Mouse (Mus musculus) neural tube, embryonic 14.5 days (tissue): ENCODE measurements at regions not wholly inside any gene's neighbourhood (a gene's known extent, or its start where the extent isn't known, plus 50 kb on each side); places are given as distances from the start of the nearest gene placed in this dataset.

Experiments
- ATAC-seq: fragments of 200-750 bp; cut with Nextera tagmentation; 2 replicates; pipeline ENCODE4 v1.8.0; 2017; ENCODE audit warnings: low read depth, mild to moderate bottlenecking, moderate TSS enrichment, moderate library complexity
- H3K27ac ChIP-seq: fragments of 300-500 bp; sonication (generic); 2 replicates; pipeline ENCODE4 v1.5.1; 2014; ENCODE audit warnings: low read depth, mild to moderate bottlenecking, control low read depth, low read length, moderate library complexity, mixed read lengths
- H3K27me3 ChIP-seq: fragments of 300-500 bp; sonication (generic); 2 replicates; pipeline ENCODE4 v1.6.1; 2014; ENCODE audit warnings: low read length; ENCODE audit not compliant: control insufficient read depth, insufficient read depth
- H3K36me3 ChIP-seq: fragments of 300-500 bp; sonication (generic); 2 replicates; pipeline ENCODE4 v1.6.1; 2014; ENCODE audit warnings: low read length, mixed read lengths; ENCODE audit not compliant: control insufficient read depth, insufficient read depth
- H3K4me1 ChIP-seq: fragments of 300-500 bp; sonication (generic); 2 replicates; pipeline ENCODE4 v1.6.1; 2014; ENCODE audit warnings: low read length; ENCODE audit not compliant: control insufficient read depth, insufficient read depth
- H3K4me2 ChIP-seq: fragments of 300-500 bp; sonication (generic); 2 replicates; pipeline ENCODE4 v1.6.1; 2014; ENCODE audit warnings: mild to moderate bottlenecking, low read depth, low read length, control low read depth
- H3K4me3 ChIP-seq: fragments of 300-500 bp; sonication (generic); 2 replicates; pipeline ENCODE4 v1.5.1; 2014; ENCODE audit warnings: low read depth, low read length, control low read depth, mixed read lengths
- H3K9ac ChIP-seq: fragments of 300-500 bp; sonication (generic); replicated peaks from 2 replicates; pipeline ENCODE4 v1.6.1; 2014; ENCODE audit warnings: low read depth, mild to moderate bottlenecking, control low read depth, low read length, mixed read lengths
- H3K9me3 ChIP-seq: fragments of 300-500 bp; sonication (generic); 2 replicates; pipeline ENCODE4 v1.6.1; 2016; ENCODE audit warnings: low read length; ENCODE audit not compliant: control insufficient read depth
- WGBS: fragments of 180-500 bp; shearing (Covaris S2); extraction: QIAGEN DNeasy Blood & Tissue Kit; methylation state at CpG from one replicate; pipeline ENCODE4 v1.1.7; 2014; 5-methylcytosine and 5-hydroxymethylcytosine counted together

- ATAC-seq: peak; percentile 71
- H3K9me3 ChIP-seq: no peaks in the 10 kb centered on the region
- peak overlapping the region; percentile 34; the same call in 1 of the 2 replicates for H3K9ac ChIP-seq
- H3K4me1 ChIP-seq: peaks cover 15% of the 10 kb centered on the region
- WGBS: 3% methylated on average over 15 of the region's 15 CpGs
- H3K27ac ChIP-seq: peak overlapping the region; percentile 85
- no peak overlapping the region for H3K4me3 ChIP-seq
- no peaks in the 10 kb centered on the region for H3K36me3 ChIP-seq
- H3K4me2 ChIP-seq: peak overlapping the region; percentile 16; the same call in 1 of the 2 replicates
- no peaks in the 10 kb centered on the region for H3K27me3 ChIP-seq
Measured at GRCm38 (mm10) chr2:30743976-30744620, 59.4 kb downstream of the 1700001O22Rik start.

- WGBS: 37% methylated on average over 4 of the region's 4 CpGs
- Histone ChIP-seq H3K9me3 (no peaks in the 10 kb centered on the region), H3K4me2 (no peak overlapping the region), H3K4me1 (peaks cover 15% of the 10 kb centered on the region), H3K36me3 (no peaks in the 10 kb centered on the region), H3K9ac (no peak overlapping the region), H3K27me3 (no peaks in the 10 kb centered on the region), H3K27ac (peak overlapping the region; percentile 85), H3K4me3 (no peak overlapping the region)
- ATAC-seq: peak; percentile 44; the same call in 1 of the 2 replicates
Measured at GRCm38 (mm10) chr2:30743265-30743846, 60.1 kb downstream of the 1700001O22Rik start.

GRCm38 (mm10) chr2:30741450-30741849, 62.0 kb downstream of the 1700001O22Rik start:
- no peak overlapping the region for H3K27ac ChIP-seq
- no peak for ATAC-seq
- H3K36me3 ChIP-seq: no peaks in the 10 kb centered on the region
- peaks cover 21% of the 10 kb centered on the region for H3K4me1 ChIP-seq
- WGBS: 88% methylated on average over 2 of the region's 2 CpGs
- no peak overlapping the region for H3K9ac ChIP-seq
- H3K27me3 ChIP-seq: no peaks in the 10 kb centered on the region
- H3K4me2 ChIP-seq: no peak overlapping the region
- no peaks in the 10 kb centered on the region for H3K9me3 ChIP-seq
- no peak overlapping the region for H3K4me3 ChIP-seq

- H3K27me3 ChIP-seq: no peaks in the 10 kb centered on the region
- H3K9ac ChIP-seq: no peak overlapping the region
- peak overlapping the region; percentile 70 for H3K27ac ChIP-seq
- 21% methylated on average over 5 of the region's 5 CpGs for WGBS
- 0 out of 2 replicates have a peak, but pooled peaks cover 5% of the 10 kb centered on the region for H3K4me1 ChIP-seq
- no peaks in the 10 kb centered on the region for H3K36me3 ChIP-seq
- H3K4me2 ChIP-seq: no peak overlapping the region
- H3K9me3 ChIP-seq: no peaks in the 10 kb centered on the region
- peak; percentile 81; the same call in 1 of the 2 replicates for ATAC-seq
- no peak overlapping the region for H3K4me3 ChIP-seq
Measured at GRCm38 (mm10) chr2:30737759-30738158, 65.7 kb downstream of the 1700001O22Rik start.

GRCm38 (mm10) chr2:30736705-30737104, 66.8 kb downstream of the 1700001O22Rik start:
- Histone ChIP-seq H3K36me3 (no peaks in the 10 kb centered on the region), H3K9me3 (no peaks in the 10 kb centered on the region), H3K4me2 (no peak overlapping the region), H3K27me3 (no peaks in the 10 kb centered on the region), H3K4me1 (0 out of 2 replicates have a peak, but pooled peaks cover 5% of the 10 kb centered on the region), H3K4me3 (no peak overlapping the region), H3K27ac (peak overlapping the region; percentile 40), H3K9ac (no peak overlapping the region)
- 49% methylated on average over 6 of the region's 6 CpGs for WGBS
- ATAC-seq: no peak

- no peak overlapping the region for H3K4me2 ChIP-seq
- H3K4me1 ChIP-seq: 0 out of 2 replicates have a peak, but pooled peaks cover 5% of the 10 kb centered on the region
- ATAC-seq: no peak
- no peak overlapping the region for H3K9ac ChIP-seq
- no peaks in the 10 kb centered on the region for H3K27me3 ChIP-seq
- WGBS: 51% methylated on average over 2 of the region's 2 CpGs
- H3K27ac ChIP-seq: peak overlapping the region; percentile 18
- no peak overlapping the region for H3K4me3 ChIP-seq
- no peaks in the 10 kb centered on the region for H3K9me3 ChIP-seq
- H3K36me3 ChIP-seq: no peaks in the 10 kb centered on the region
Measured at GRCm38 (mm10) chr2:30736236-30736635, 67.2 kb downstream of the 1700001O22Rik start.

GRCm38 (mm10) chr2:30733853-30734252, 69.6 kb downstream of the 1700001O22Rik start:
- Histone ChIP-seq H3K4me1 (0 out of 2 replicates have a peak, but pooled peaks cover 5% of the 10 kb centered on the region), H3K36me3 (no peaks in the 10 kb centered on the region), H3K27me3 (no peaks in the 10 kb centered on the region), H3K9me3 (no peaks in the 10 kb centered on the region), H3K9ac (no peak overlapping the region), H3K4me2 (no peak overlapping the region), H3K4me3 (no peak overlapping the region), H3K27ac (no peak overlapping the region)
- 43% methylated on average over 6 of the region's 6 CpGs for WGBS
- no peak for ATAC-seq

- H3K4me3 ChIP-seq: no peak overlapping the region
- no peaks in the 10 kb centered on the region for H3K9me3 ChIP-seq
- no peak overlapping the region for H3K9ac ChIP-seq
- WGBS: 94% methylated on average over 5 of the region's 5 CpGs
- no peak overlapping the region for H3K4me2 ChIP-seq
- no peaks in the 10 kb centered on the region for H3K4me1 ChIP-seq
- no peak overlapping the region for H3K27ac ChIP-seq
- no peak for ATAC-seq
- H3K36me3 ChIP-seq: no peaks in the 10 kb centered on the region
- H3K27me3 ChIP-seq: no peaks in the 10 kb centered on the region
Measured at GRCm38 (mm10) chr2:30731832-30732231, 71.6 kb downstream of the 1700001O22Rik start.

GRCm38 (mm10) chr2:30727948-30728347, 75.5 kb downstream of the 1700001O22Rik start:
- ATAC-seq: no peak
- no peak overlapping the region for H3K27ac ChIP-seq
- H3K4me3 ChIP-seq: no peak overlapping the region
- peaks cover 22% of the 10 kb centered on the region for H3K4me1 ChIP-seq
- WGBS: 88% methylated on average over 6 of the region's 6 CpGs
- H3K9ac ChIP-seq: no peak overlapping the region
- H3K27me3 ChIP-seq: no peaks in the 10 kb centered on the region
- no peak overlapping the region for H3K4me2 ChIP-seq
- no peaks in the 10 kb centered on the region for H3K36me3 ChIP-seq
- H3K9me3 ChIP-seq: no peaks in the 10 kb centered on the region
